Mouse (Mus musculus) ES-E14 (cell line): ENCODE data around the gene Olfr111. TPM values are rescaled to one million over a fixed set of nuclear protein-coding genes. Genes with fewer than 3 reads are reported as not detected.

ENCODE experiments used
- DNase-seq: peaks from one replicate; pipeline ENCODE4 v3.0.0-alpha.2; 2013; ENCODE audit warnings: low read depth, low spot score
- H3K27ac ChIP-seq: 2 replicates; pipeline ENCODE4 v1.5.1; 2012; ENCODE audit warnings: low read depth, mild to moderate bottlenecking, low read length, moderate library complexity, mixed read lengths; ENCODE audit not compliant: poor library complexity, insufficient read depth, severe bottlenecking
- H3K36me3 ChIP-seq: 2 replicates; pipeline ENCODE4 v1.6.1; 2012; ENCODE audit warnings: mild to moderate bottlenecking, low read length, moderate library complexity, mixed read lengths; ENCODE audit not compliant: control insufficient read depth, poor library complexity, insufficient read depth, severe bottlenecking
- H3K4me1 ChIP-seq, 2 experiments: fragments of 150-350 bp in 1 of 2; sonication (generic) in 1 of 2; 2 replicates each; pipeline ENCODE4 v1.6.1; 2012; ENCODE audit warnings: low read length in 2 of 2, mild to moderate bottlenecking in 1 of 2, mixed read lengths in 1 of 2; ENCODE audit not compliant: control insufficient read depth in 2 of 2, insufficient read depth in 2 of 2, poor library complexity in 1 of 2
- H3K4me3 ChIP-seq, 2 experiments: fragments of 150-350 bp in 1 of 2; sonication (generic) in 1 of 2; 2 replicates each; pipeline ENCODE4 v1.5.1; 2012; ENCODE audit warnings: low read length in 2 of 2, low read depth in 1 of 2, mild to moderate bottlenecking in 1 of 2, mixed read lengths in 1 of 2; ENCODE audit not compliant: insufficient read depth in 1 of 2, poor library complexity in 1 of 2, severe bottlenecking in 1 of 2
- H3K9ac ChIP-seq: 2 replicates; pipeline ENCODE4 v1.6.1; 2012; ENCODE audit warnings: low read depth, mild to moderate bottlenecking, low read length, mixed read lengths; ENCODE audit not compliant: poor library complexity, insufficient read depth, severe bottlenecking
- H3K9me3 ChIP-seq: fragments of 150-350 bp; sonication (generic); 2 replicates; pipeline ENCODE4 v1.6.1; 2012; ENCODE audit warnings: low read depth, mild to moderate bottlenecking, low read length; ENCODE audit not compliant: control insufficient read depth, insufficient read depth
- CHD2 ChIP-seq: IDR thresholded peaks from 2 replicates; pipeline ENCODE4 v1.6.1; 2014; ENCODE audit warnings: mild to moderate bottlenecking, low read depth, low read length, inconsistent platforms
- HCFC1 ChIP-seq: IDR thresholded peaks from 2 replicates; pipeline ENCODE4 v1.6.1; 2012; ENCODE audit warnings: low read length, inconsistent platforms, borderline replicate concordance; ENCODE audit not compliant: insufficient read depth
- MAFK ChIP-seq: IDR thresholded peaks from 2 replicates; pipeline ENCODE4 v1.6.1; 2014; ENCODE audit warnings: mild to moderate bottlenecking, low read depth, low read length, inconsistent platforms; ENCODE audit not compliant: insufficient read depth
- ZC3H11A ChIP-seq: IDR thresholded peaks from 2 replicates; pipeline ENCODE4 v1.6.1; 2012; ENCODE audit warnings: low read depth, mild to moderate bottlenecking, inconsistent platforms, low read length, borderline replicate concordance
- ZNF384 ChIP-seq: IDR thresholded peaks from 2 replicates; pipeline ENCODE4 v1.6.1; 2012; ENCODE audit warnings: low read depth, low read length, inconsistent platforms
- in situ Hi-C, 2 experiments: fragments of 600-800 bp; cut with MboI; formaldehyde crosslinking; loops; one replicate each; pipeline ENCODE4 v1.15.1; 2025; ENCODE audit warnings: low sequenced_read_pairs in 2 of 2, inconsistent platforms in 1 of 2; ENCODE audit not compliant: unreplicated experiment in 2 of 2
- total RNA-seq: library from RNA; depleted of rRNA; stranded (reverse); fragments of 300-350 nt; gene quantifications from 2 replicates; pipeline ENCODE4 v1.2.3, GENCODE M21; 2012; rRNA removed

Gene Olfr111
- total RNA-seq, 1 experiment = not detected

- Histone ChIP-seq H3K27ac (no peak overlapping the region), H3K9me3 (0 out of 2 replicates have a peak, but pooled peaks cover 5% of the 10 kb centered on the region), H3K36me3 (no peaks in the 10 kb centered on the region), H3K4me1 (no peaks in the 10 kb centered on the region), H3K9ac (no peak overlapping the region), H3K4me3 (no peak overlapping the region)
- no peak for TF ChIP-seq MAFK
- no peak for TF ChIP-seq ZNF384
- no peak for TF ChIP-seq HCFC1
- no peak for TF ChIP-seq ZC3H11A
- TF ChIP-seq CHD2 = no peak
- in situ Hi-C loops = no loop called here
- DNase-seq = no peak
Observed at GRCm38 (mm10) chr17:37558913-37559615, 51.2 kb downstream of the Olfr111 start.

GRCm38 (mm10) chr17:37569351-37569750, 61.5 kb downstream of the Olfr111 start, which contains the start of gene Olfr112:
TSS of gene Olfr112 (minus strand) at chr17:37569451.
- H3K27ac ChIP-seq = no peak within 1 kb of the TSS
- in situ Hi-C loops = no loop called here
- DNase-seq = no peak

GRCm38 (mm10) chr17:37577563-37577962, 69.7 kb downstream of the Olfr111 start, which contains the start of gene Olfr113:
TSS of gene Olfr113 (minus strand) at chr17:37577663.
- in situ Hi-C loops = no loop called here
- H3K36me3 ChIP-seq = no peaks in the 10 kb centered on the region
- no peak within 1 kb of the TSS for H3K9ac ChIP-seq
- no peak within 1 kb of the TSS for H3K27ac ChIP-seq
- no peak within 1 kb of the TSS for H3K4me3 ChIP-seq
- no peaks in the 10 kb centered on the region for H3K4me1 ChIP-seq
- DNase-seq = no peak
- no peak for TF ChIP-seq CHD2
- TF ChIP-seq ZC3H11A = no peak
- no peak for TF ChIP-seq MAFK
- no peak for TF ChIP-seq ZNF384
- no peak for TF ChIP-seq HCFC1
- H3K9me3 ChIP-seq = peaks cover 2% of the 10 kb centered on the region; the same call in 1 of the 2 replicates

More at GRCm38 (mm10) chr17:37569351-37569750, 61.5 kb downstream of the Olfr111 start, which contains the start of gene Olfr112:
- H3K9ac ChIP-seq = no peak within 1 kb of the TSS
- peaks cover 4% of the 10 kb centered on the region; the same call in 1 of the 2 replicates for H3K9me3 ChIP-seq
- H3K4me1 ChIP-seq = no peaks in the 10 kb centered on the region
- H3K4me3 ChIP-seq = no peak within 1 kb of the TSS
- no peaks in the 10 kb centered on the region for H3K36me3 ChIP-seq
- no peak for TF ChIP-seq ZC3H11A
- TF ChIP-seq HCFC1 = no peak
- TF ChIP-seq CHD2 = no peak
- TF ChIP-seq ZNF384 = no peak
- TF ChIP-seq MAFK = no peak

Other genes starting within 250 kb of the Olfr111 start
- not detected in 2 replicates for gene Olfr98, start 244.3 kb upstream of the Olfr111 start, total RNA-seq
- 3.5 and 6.8 TPM in 2 replicates for gene H2-M3, start 237.8 kb upstream of the Olfr111 start, total RNA-seq
- gene Olfr99, start 224.6 kb upstream of the Olfr111 start, total RNA-seq = not detected in 2 replicates
- not detected in 2 replicates for gene Olfr101, start 203.7 kb upstream of the Olfr111 start, total RNA-seq
- not detected in 2 replicates for gene Olfr102, start 191.0 kb upstream of the Olfr111 start, total RNA-seq
- gene Olfr103, start 168.3 kb upstream of the Olfr111 start, total RNA-seq = not detected in 2 replicates
- gene Olfr104-ps, start 148.4 kb upstream of the Olfr111 start, total RNA-seq = not detected in 2 replicates
- gene Olfr105-ps, start 129.0 kb upstream of the Olfr111 start, total RNA-seq = not detected in 2 replicates
- not detected in 2 replicates for gene Olfr106-ps, start 117.6 kb upstream of the Olfr111 start, total RNA-seq
- gene Olfr107, start 108.8 kb upstream of the Olfr111 start, total RNA-seq = not detected in 2 replicates
- not detected in 2 replicates for gene Olfr108, start 62.5 kb upstream of the Olfr111 start, total RNA-seq
- gene Olfr109, start 49.1 kb upstream of the Olfr111 start, total RNA-seq = not detected in 2 replicates
- 0.21 and 0.27 TPM in 2 replicates for gene H2-M2, start 24.5 kb upstream of the Olfr111 start, total RNA-seq
- gene Olfr110, start 15.6 kb upstream of the Olfr111 start, total RNA-seq = not detected in 2 replicates
- not detected in 2 replicates for gene Olfr112, start 61.4 kb downstream of the Olfr111 start, total RNA-seq
- gene Olfr113, start 69.6 kb downstream of the Olfr111 start, total RNA-seq = not detected in 2 replicates
- not detected in 2 replicates for gene Olfr114, start 84.7 kb downstream of the Olfr111 start, total RNA-seq
- not detected in 2 replicates for gene Olfr115, start 119.1 kb downstream of the Olfr111 start, total RNA-seq
- gene Olfr116, start 119.2 kb downstream of the Olfr111 start, total RNA-seq = not detected in 2 replicates
- gene Olfr117, start 155.8 kb downstream of the Olfr111 start, total RNA-seq = not detected in 2 replicates
- gene Olfr118, start 159.0 kb downstream of the Olfr111 start, total RNA-seq = 0.13 and 0.16 TPM in 2 replicates
- not detected in 2 replicates for gene Olfr119, start 188.5 kb downstream of the Olfr111 start, total RNA-seq
- gene Olfr120, start 213.8 kb downstream of the Olfr111 start, total RNA-seq = not detected in 2 replicates
- gene Olfr121, start 240.8 kb downstream of the Olfr111 start, total RNA-seq = not detected in 2 replicates